Mouse (Mus musculus) layer of hippocampus, adult 9-11 months (tissue): ENCODE measurements around the gene Rpl18a.

Experiments
- DNase-seq: peaks from one replicate; pipeline ENCODE4 v3.0.0; 2022

Rpl18a gene

DNA sequence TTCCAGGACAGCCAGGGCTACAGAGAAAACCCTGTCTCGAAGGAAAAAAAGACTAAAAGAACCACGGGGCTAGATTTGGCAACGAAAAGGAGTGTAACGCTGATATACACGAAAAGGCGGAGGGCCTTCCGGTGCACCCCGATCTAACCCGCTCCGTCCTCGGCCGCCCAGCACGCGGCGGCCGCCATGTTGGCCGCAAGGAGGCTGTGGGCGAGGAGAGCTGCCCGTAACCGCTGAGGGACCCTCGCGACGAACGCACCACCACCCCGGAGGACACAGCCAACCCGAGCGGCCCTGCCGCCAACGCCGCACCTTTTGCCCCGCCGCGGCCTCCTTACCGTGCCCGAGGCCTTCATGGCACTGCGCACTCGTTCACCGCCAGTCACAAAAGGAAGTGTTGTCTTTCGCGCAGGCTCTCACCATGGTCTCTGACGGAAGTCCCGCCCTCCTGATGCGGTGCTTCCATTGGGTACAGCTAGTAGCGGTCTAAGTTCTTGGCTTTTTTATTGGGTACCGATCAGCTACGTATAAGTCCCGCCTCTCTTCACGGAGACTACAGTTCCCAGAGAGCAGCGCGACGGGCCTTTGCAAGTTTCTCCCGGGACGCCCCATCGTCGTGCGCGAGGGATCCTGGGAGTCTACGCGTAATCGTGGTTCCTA is at the start of gene Rpl18a:
Rpl18a (minus strand) TSS at position 392 of the 660 bp plus-strand sequence.
- peak; percentile 99 for DNase-seq

DNA sequence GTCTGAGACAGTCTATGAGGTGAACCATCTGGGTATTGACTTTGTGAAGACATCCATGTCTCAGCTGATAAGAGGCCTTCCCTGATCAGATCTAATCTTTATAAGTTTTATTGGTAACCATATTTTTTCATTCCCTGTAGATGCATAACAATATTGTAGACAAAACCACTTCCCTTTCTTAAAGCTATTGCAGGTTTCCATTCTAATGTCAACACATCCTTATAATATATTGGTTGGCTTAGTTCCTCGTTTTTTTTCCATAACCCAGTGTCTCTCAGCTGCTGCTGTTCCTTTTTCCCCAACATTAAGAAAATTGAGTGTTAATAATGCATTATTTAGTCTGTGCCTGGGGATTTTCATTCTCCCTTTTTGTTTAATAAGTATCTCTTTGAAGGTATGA is 46.0 kb upstream of the Rpl18a start:
- no peak for DNase-seq

DNA sequence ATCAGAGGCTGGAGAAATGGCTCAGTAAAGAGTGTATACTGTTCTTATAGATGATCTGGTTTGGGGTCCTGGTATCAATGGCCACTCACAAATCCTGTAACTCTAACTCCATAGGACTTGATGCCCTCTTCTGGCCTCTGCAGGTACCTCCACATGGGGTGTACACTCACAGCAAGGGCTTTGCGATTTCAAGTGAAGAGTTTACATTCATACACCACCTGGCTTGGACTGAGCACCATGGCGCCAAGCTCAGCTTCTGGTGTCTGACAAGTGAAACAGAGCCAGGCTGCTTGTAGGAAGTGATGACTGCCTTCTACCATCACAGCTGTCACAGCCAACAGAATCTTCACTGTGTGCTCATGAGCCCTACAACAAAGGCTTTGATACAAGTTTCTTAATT is 44.3 kb upstream of the Rpl18a start:
- peak; percentile 38 for DNase-seq

DNA sequence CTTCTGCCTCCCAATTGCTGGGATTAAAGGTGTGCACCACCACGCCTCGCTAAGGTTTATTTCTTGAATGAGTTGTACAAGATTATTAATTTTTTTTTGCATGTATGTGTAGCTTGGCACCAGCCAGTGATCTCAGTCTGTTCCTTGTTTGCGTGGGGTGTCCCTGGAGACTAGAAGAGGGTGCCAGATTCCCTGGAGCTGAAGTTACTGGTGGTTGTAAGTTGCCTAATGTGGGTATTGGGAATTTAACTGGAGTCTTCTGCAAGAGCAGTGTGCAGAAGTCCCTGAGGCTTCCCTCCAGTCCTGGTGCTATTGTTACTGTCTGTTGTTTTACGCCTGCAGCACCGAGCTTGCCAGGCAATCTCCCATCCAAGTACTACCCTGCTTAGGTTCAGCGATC is 40.0 kb upstream of the Rpl18a start:
- peak; percentile 45 for DNase-seq

DNA sequence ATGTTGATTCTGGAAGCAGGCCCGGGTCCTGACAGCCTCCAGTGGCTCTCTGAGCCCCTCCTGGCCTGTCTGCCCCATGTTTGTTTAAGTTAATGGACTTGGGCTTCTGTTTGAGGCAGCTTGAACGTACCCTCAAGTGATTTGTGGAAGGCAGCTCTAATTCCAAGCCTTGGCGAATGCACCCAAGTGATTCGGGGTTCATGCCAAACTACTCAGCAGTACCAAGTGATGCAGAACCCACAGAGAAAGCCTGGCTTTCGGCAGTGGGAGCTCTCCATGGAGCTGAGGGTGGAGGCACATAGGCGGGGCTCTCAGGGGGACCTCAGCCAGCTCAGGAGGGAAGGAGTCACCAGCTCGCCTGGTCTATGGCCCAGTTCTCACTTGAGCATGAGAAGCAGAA is 37.6 kb upstream of the Rpl18a start:
- DNase-seq = peak; percentile 40

DNA sequence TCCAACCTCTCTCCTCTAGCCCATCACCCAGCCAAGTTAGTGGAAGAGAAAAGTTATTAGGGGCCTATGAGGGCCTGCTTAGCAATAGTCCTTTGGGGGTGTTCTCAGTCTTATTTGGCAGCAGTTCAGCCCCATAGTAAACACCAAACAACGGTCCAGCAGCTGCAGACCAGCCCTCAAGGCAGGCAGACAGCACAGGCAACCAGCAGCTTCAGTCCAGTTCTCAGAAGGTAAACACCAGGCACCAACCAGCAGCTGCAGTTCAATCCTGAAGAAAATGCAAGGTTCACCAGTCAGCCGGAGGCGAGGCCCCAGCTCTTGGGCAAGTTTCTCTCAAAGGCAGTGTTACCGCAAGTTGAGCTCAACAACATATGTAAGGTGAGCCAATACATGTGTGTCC is 35.8 kb upstream of the Rpl18a start:
- no peak for DNase-seq

DNA sequence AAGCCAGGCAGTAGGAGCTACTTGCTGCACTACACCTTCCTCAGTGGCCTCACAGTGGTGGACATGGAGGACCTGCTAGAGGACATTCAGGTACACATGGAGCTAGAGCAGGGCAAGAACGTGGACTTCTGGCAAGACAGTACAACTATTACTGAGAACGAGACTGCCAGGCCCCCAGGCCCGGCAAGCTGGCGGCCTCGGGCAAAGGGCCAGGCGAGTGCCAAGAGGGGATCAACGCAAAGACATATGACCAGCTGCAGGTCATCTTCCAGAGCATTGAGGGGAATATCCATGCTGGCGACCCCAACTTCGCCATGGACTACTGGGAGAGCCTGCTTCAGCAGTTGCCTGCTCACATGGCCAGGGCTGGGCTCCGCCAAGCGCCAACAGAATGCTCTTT is 34.5 kb upstream of the Rpl18a start:
- no peak for DNase-seq

DNA sequence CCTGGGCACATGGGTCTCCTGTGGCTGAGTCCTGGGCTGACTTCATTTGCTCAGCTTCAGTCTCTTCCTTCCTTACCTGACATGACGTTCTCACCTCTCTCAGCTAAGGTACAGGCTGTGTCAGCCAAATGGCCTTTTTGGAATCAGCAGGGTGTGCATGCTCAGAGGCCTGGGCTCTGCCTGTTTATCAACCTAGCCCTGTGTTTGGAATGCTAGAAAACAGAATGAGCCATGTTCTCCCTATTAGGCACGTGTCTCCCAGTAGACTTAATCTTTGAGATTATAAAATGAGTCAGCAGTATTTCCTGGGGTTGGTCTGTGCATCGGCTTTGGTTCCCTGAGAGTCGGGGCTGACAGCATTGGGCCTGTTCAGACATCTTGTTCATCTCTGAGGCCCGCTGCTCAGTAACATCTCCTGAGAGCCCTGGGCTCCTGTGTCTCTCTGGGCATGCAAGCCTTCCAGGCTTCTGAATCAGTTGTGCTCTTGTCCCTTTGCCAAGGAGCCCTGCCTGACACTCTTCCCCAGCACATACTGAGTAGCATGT is 31.6 kb upstream of the Rpl18a start:
- peak; percentile 0 for DNase-seq

DNA sequence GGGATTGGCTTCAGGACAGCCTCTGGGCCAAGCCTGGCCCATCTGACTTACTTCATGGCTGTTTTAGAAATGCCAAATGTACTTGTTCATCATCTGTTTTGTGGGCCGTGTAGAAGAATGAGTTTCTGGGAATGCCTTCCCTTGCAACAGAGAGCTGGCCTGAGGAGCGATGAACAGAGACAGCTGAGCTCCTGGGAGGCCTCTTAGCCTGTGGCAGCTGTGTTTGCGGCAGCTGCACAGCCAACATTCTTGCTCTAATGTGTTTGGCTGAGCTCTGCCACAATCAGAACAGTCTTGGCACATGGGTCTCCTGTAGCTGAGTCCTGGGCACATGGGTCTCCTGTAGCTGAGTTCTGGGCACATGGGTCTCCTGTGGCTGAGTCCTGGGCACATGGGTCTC is 30.9 kb upstream of the Rpl18a start:
- DNase-seq = peak; percentile 2

DNA sequence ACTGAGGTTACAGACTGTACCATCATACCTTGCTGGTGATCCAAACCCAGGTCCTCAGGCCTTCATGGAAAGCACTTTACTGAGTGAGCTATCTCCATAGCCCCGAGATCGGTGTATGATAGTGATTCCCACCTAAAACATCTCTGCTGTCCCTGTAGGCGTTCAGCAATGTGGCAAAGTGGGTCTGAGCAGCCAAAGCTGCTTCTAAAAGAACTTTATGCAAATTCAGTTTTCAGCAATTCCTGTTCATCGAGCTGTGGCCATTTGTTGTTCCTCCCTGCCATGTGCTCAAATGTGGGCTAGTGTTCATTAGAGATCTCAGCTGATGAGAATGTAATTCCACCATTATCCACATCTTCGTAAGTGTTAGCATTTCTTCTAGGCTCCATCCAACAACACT is 29.2 kb upstream of the Rpl18a start:
- DNase-seq = peak; percentile 61

DNA sequence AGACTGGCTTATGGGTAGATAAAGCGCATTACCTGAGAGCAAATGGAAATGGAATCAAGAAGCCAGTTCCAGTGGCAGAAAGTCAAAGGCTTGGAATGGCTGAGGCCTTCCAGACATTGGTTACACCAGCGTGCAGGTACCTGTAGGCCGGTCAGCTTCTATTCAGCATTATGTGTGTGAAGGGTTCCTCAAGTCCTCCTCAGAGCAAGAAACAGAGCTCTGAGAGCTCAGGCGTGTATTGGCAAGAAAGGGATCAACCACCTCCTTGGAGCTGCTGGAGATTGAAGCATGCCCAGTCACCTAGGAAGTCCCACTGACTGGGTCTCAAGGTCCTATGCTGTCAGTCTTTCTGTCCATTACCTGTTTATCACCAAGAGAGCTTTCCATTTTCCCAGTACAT is 28.5 kb upstream of the Rpl18a start:
- no peak for DNase-seq

DNA sequence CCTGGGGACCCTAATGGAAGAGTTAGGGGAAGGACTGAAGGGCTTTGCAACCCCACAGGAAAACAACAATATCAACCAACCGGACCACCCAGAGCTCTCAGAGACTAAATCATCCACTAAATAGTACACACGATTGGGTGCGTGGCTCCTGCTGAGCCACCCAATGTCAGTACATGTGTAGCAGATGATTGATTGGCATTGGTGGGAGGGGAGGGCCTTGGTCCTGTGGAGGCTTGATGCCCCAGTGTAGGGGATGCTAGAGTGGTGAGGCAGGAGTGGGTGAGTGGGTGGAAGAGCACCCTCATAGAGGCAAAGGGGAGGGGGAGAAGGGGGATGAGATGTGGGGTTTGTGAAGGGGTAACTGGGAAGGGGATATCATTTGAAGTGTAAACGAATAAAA is 26.9 kb upstream of the Rpl18a start:
- DNase-seq = peak; percentile 1

DNA sequence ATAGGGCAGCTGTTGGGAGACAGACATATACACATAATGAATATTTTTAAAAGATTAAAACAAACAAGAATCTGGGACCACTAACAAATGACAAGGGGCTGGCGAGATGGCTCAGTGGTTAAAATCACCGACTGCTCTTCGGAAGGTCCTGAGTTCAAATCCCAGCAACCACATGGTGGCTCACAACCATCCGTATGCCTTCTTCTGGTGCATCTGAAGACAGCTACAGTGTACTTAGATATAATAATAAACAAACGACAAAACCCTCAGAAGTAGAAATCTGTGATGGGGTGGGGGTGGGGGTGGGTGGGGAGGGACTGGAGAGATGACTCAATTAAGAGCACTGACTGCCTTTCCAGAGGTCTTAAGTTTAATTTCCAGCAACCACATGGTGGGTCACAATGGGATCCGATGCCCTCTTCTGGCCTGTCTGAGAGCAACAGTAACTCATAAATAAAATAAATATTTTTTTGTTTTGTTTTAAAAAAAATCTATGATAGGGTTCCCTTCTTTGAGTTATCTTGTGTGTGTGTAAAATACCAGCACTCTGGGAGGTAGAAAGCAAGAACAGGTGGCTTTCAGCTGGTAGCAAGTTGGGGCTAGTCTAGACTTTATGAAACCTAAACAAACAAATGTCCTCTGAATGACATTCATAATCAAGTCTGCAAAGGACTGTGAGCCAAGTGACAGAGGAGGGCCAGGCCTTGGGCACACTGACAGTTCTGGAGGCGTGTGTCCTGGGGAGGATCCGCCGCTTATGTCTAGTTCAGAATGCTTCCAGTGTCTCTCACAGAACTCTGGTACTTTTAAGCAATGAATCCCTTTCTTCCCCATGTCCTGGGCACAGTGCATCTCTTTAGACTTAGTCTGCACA is 23.1 kb upstream of the Rpl18a start:
- DNase-seq = no peak

DNA sequence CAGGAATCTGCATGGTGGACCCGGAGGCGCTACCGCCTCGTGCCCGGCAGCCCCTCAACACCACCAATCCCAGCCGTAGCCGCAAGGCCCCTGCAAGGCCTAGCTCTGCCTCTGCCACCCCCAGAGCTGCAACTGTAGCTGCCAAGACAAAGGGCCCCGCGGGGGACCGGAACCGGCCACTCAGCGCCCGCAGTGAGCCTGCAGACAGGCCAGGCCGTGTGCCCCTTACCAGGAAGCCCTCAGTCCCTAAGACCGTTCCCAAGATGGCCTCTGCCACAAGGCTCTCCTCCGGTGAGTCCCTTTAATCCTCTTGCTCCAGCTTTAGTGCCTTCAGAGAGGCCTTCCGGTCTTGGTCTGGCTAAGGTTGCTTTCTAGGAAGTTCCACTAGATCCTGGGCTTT is 17.5 kb upstream of the Rpl18a start:
- DNase-seq = no peak

DNA sequence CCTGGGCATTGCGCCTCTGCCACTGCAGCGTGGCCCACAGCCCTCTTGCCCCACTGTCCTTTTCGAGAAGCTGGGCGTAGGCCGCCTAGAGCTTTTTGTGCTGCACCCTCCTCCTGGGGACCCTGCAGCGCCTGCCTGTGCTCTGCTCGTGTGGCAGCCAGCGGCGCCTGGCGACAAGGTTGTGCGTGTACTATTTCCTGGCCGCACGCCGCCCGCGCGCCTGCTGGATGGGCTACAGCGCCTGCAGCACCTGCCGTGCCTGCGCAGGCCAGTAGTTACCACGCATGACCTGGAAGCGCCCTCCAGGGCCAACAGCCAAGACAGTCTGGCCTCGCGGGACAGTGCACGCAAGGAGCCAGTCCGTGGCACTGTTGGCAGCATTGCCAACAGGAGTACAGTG is 16.3 kb upstream of the Rpl18a start:
- DNase-seq = no peak

DNA sequence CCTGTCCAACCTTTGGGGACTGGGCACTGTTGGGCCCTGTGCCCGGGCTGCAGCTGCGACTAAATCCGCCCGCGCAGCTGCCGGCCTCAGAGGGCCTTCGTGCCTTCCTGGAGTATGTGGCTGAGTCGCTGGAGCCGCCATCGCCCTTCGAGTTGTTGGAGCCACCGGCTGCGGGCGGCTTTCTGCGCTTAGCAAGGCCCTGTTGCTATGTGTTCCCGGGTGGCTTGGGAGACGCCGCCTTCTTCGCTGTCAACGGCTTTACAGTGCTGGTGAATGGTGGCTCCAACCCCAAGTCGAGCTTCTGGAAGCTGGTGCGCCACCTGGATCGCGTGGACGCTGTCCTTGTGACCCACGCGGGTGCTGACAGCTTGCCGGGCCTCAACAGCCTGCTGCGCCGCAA is 15.7 kb upstream of the Rpl18a start:
- no peak for DNase-seq

DNA sequence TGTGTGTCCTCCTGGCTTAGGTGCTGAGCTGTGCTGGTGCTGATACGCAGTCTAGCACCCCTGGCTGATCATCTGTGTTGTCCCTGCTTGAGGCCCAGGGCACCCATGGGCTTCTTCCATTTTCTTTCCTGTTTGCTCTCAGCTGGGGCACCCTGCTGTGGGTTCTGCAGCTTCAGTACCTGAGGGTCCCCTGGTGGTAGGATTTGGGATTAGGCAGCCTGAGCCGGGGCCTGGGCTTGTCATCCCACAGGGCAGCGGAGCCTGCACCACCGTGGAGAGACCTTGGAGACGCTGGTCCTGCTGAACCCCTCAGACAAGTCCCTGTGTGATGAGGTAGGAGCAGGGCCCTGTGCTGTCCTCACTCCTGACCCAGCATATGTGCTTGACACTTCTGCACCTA is 14.4 kb upstream of the Rpl18a start:
- DNase-seq = no peak

DNA sequence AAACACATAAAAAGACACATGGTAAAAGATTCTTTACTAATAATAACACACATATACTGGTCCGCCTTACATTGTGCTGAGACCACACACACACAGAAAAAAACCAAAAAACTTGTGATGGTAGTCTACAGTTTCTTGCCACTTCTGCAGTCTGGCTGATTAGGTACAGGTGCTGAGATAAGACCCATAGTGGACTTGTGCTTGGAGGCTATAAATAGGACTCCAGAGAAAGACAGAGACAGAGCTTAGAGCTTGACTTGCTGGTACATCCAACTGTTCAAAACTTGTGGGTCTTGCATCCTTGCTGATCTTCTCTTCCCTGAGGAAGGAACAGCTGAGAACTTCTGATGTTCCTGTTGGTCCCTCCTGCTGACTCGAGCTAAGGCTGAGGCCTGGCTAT is 10.3 kb upstream of the Rpl18a start:
- DNase-seq = no peak

DNA sequence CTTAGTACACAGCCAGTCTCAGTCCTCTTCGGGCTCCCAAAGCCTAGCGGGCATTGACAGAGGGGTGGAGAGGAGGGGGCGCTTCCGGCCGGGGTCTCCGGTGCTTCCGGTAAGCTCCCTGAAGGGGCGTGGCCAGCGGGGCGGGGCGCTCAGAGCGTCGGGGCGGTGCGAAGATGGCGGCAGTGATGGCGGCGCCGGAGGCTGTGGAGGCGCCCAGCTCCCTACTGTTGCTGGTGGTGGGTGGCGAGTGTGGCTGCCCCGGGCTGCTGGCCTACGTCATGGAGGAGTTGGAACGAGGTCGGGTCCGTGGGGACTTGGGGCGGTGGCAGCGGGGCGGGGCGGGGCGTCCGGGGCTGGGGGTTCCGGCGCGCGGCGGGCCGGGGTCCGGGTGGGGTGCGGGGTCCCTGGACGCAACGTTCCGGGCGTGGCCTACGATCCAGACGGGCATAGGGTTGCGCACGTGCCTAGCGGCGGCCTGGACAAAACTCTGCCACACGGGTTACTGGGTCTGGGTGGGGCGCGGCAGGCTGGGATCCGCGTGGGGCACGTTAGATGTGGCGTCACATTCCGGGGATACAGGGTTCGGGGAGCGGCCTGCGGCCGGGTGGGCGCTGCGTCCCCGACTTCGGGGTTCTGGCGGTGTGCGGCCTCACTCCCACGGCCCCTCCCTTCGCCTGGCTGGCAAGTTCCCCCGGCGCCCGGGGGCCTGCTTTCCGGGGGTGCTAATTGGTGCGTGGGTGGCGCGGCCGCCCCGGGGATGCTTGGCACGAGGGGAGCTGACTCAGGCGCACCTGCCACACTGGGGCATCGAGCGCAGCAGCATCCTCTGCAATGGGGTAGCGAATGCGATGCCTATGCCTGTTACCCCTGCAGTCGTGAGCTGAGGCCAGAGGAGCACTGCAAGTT is 8.9 kb upstream of the Rpl18a start, which contains the start of gene Map1s:
Map1s (plus strand) TSS at position 102 of the 906 bp plus-strand sequence.
- peak; percentile 83 for DNase-seq

DNA sequence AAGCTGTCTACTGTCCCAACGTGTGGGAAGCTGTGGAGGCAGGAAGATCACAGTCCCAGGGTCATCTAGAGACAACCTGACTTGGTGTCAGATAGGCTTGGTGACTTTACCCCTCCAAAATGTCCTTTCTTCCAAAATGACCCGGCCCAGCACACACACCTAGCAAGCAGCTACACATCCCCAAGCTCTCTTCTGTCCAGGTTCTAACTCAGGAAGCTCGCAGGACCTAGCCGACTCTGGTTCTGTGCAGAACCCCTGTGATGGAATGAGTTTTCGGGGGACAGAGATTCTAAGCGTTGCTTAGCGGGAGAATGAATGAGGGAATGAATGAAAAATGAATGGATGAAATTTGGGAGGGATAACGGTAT is 8.2 kb upstream of the Rpl18a start:
- no peak for DNase-seq

DNA sequence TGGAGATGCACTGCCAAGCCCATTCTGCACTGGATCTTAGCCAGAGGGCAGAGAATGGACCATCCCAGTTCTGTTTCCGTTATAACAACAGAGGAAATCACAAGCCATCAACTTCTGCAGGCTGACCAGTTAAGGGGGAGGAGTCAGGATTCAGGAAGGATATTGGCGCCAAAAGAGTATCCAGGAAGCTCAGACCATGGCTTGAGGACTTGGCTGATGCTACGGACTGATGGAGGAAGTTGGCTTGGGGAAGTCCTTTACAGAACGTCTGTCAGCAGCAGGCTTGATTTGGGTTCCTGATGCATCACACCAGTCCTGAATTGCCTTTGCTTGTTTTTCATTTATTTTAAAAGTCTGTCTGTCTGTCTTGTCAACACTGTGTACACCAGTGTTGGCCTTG is 7.3 kb upstream of the Rpl18a start:
- DNase-seq = peak; percentile 75

DNA sequence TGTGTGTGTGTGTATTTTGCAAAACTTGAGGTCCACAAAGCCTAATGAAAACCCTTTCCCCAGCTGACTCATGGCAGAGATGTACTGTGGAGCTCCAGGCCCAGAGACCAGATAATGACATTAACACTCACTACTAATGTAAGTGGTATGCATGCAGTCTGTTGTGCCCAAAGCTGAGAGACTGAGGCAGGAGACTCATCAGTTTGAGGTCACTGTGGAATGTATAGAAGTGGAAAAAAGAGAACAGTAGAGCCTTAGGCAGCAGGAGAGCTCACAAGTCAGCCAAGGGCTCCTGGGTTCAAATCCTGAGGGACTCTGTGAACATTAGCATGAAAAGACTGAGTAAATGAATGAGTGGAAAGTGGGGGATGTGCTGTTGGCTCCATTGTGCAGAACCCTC is 6.4 kb upstream of the Rpl18a start:
- no peak for DNase-seq

DNA sequence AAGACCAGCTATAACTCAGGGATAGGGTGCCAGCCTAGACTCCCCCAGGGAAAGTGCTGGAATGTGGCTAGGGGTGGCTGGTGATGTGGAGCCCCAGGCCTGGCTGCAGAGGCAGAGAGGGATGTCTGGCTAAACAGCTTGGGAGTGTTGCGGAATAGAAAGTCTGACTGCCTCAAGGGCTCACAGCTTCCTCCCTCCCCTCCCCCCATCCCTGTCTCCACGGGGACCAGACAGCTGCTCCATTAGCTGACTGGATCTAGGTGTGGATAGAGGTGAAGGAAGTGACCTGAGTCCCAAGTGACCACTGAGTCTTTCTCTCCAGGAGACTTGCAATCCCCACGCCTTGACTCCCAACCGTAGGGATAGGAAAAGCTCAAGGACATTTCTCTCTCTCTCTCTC is 5.9 kb upstream of the Rpl18a start:
- DNase-seq = no peak
